Mouse (Mus musculus) liver, adult 2 months (tissue): ENCODE measurements around the gene Ifi35. TPM values are rescaled to one million over a fixed set of nuclear protein-coding genes. Genes with fewer than 3 reads are reported as not detected.

Experiments used
- DNase-seq: peaks from one replicate; pipeline ENCODE4 v3.0.0-alpha.2; 2011; ENCODE audit warnings: low read depth, low spot score; ENCODE audit errors: extremely low read depth
- H3K27ac ChIP-seq: fragments of 200-500 bp; replicated peaks from 2 replicates; pipeline ENCODE4 v1.5.1; 2012; ENCODE audit warnings: low read depth, mild to moderate bottlenecking, control low read depth, inconsistent platforms, low read length; ENCODE audit not compliant: insufficient read depth
- H3K27me3 ChIP-seq: fragments of 200-500 bp; 2 replicates; pipeline ENCODE4 v1.6.1; 2012; ENCODE audit warnings: mild to moderate bottlenecking, moderate library complexity, low read length, inconsistent platforms; ENCODE audit not compliant: control insufficient read depth, insufficient read depth
- H3K36me3 ChIP-seq: fragments of 200-500 bp; 2 replicates; pipeline ENCODE4 v1.6.1; 2012; ENCODE audit warnings: low read length, inconsistent platforms; ENCODE audit not compliant: control insufficient read depth, insufficient read depth
- H3K4me1 ChIP-seq: fragments of 200-500 bp; 2 replicates; pipeline ENCODE4 v1.6.1; 2011; ENCODE audit warnings: low read length; ENCODE audit not compliant: control insufficient read depth, insufficient read depth
- H3K4me3 ChIP-seq: fragments of 200-500 bp; 2 replicates; pipeline ENCODE4 v1.5.1; 2011; ENCODE audit warnings: low read depth, mild to moderate bottlenecking, control low read depth, low read length, moderate library complexity; ENCODE audit not compliant: insufficient read depth
- H3K79me2 ChIP-seq: fragments of 200-500 bp; 2 replicates; pipeline ENCODE4 v1.6.1; 2012; ENCODE audit warnings: inconsistent platforms, mild to moderate bottlenecking, low read length, moderate library complexity; ENCODE audit not compliant: control insufficient read depth, insufficient read depth
- H3K9ac ChIP-seq: fragments of 200-500 bp; 2 replicates; pipeline ENCODE4 v1.6.1; 2012; ENCODE audit warnings: low read depth, mild to moderate bottlenecking, control low read depth, inconsistent platforms, low read length
- CTCF ChIP-seq: fragments of 200-500 bp; IDR thresholded peaks from 2 replicates; pipeline ENCODE4 v1.5.1; 2011; ENCODE audit warnings: low read depth, low read length, control low read depth
- POLR2A ChIP-seq: fragments of 200-500 bp; IDR thresholded peaks from 2 replicates; pipeline ENCODE4 v1.6.1; 2011; ENCODE audit warnings: low read length, control low read depth; ENCODE audit not compliant: insufficient read depth; ENCODE audit errors: extremely low read depth
- WGBS: fragments of 180-500 bp; shearing (Covaris S2); methylation state at CpG from one replicate; pipeline ENCODE4 v1.1.7; 2018; 5-methylcytosine and 5-hydroxymethylcytosine counted together
- polyA plus RNA-seq: library from polyadenylated mRNA; depleted of rRNA; stranded (reverse); fragments of >200 nt; gene quantifications from 2 replicates; pipeline ENCODE4 v1.2.3, GENCODE M21; 2012; rRNA removed
- total RNA-seq: library from RNA; depleted of rRNA; stranded (reverse); fragments of >200 nt; gene quantifications from 2 replicates; pipeline ENCODE4 v1.2.3, GENCODE M21; 2014; rRNA removed

Gene Ifi35
- total and polyA plus RNA-seq, 2 experiments, result 37.1 to 43.6 TPM

DNA sequence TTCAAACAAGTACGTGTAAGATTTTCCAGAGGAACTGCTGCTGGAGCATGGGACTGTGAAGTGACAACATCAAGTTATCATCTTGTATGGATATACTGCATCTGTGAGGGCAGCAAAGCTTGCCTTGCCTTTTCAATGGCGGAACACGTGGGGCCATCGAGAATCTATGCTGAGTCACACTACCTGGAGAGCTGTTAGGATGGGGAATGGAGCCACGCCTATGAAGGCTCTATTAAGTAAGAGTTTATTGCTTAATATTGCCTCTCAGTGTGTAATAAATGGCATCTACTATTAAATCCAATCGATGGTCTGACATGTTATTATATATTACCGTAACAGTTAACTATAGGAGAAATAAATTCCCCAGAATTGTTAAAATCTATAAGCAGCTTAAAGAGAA is 58.9 kb downstream of the Ifi35 start:
- Histone ChIP-seq H3K27me3 (no peaks in the 10 kb centered on the region), H3K9ac (no peak overlapping the region), H3K4me1 (no peaks in the 10 kb centered on the region), H3K79me2 (no peaks in the 10 kb centered on the region), H3K27ac (no peak overlapping the region), H3K4me3 (no peak overlapping the region), H3K36me3 (no peaks in the 10 kb centered on the region)
- 89% methylated on average over 7 of the region's 7 CpGs for WGBS
- peak; percentile 55 for DNase-seq
- TF ChIP-seq CTCF (no peak), POLR2A (no peak)

Other genes starting within 250 kb of the Ifi35 start
- 10.5 and 10.8 TPM in 2 replicates for gene Ezh1, start 221.9 kb upstream of the Ifi35 start, total RNA-seq
- 7.5 and 9.2 TPM in 2 replicates for gene Ezh1, start 221.9 kb upstream of the Ifi35 start, polyA plus RNA-seq
- gene Ramp2, start 202.4 kb upstream of the Ifi35 start, total RNA-seq, result 4.9 and 6.6 TPM in 2 replicates
- gene Ramp2, start 202.4 kb upstream of the Ifi35 start, polyA plus RNA-seq, result 16.4 and 22.5 TPM in 2 replicates
- 35.6 and 43.8 TPM in 2 replicates for gene Vps25, start 194.7 kb upstream of the Ifi35 start, total RNA-seq
- gene Vps25, start 194.7 kb upstream of the Ifi35 start, polyA plus RNA-seq, result 109 and 122 TPM in 2 replicates
- gene Wnk4, start 187.8 kb upstream of the Ifi35 start, total RNA-seq, result 0.37 and 0.40 TPM in 2 replicates
- 0.32 and 1.1 TPM in 2 replicates for gene Wnk4, start 187.8 kb upstream of the Ifi35 start, polyA plus RNA-seq
- gene Cntd1, start 169.4 kb upstream of the Ifi35 start, total RNA-seq, result not detected in 2 replicates
- gene Cntd1, start 169.4 kb upstream of the Ifi35 start, polyA plus RNA-seq, result not detected in 2 replicates
- gene Coa3, start 169.3 kb upstream of the Ifi35 start, total RNA-seq, result 74.7 and 96.8 TPM in 2 replicates
- gene Coa3, start 169.3 kb upstream of the Ifi35 start, polyA plus RNA-seq, result 289 and 376 TPM in 2 replicates
- 43.8 and 57.8 TPM in 2 replicates for gene Becn1, start 146.1 kb upstream of the Ifi35 start, total RNA-seq
- 43.1 and 50.8 TPM in 2 replicates for gene Becn1, start 146.1 kb upstream of the Ifi35 start, polyA plus RNA-seq
- gene Psme3, start 132.2 kb upstream of the Ifi35 start, total RNA-seq, result 15.8 and 16.8 TPM in 2 replicates
- 34.5 and 37.9 TPM in 2 replicates for gene Psme3, start 132.2 kb upstream of the Ifi35 start, polyA plus RNA-seq
- gene Aoc2, start 123.3 kb upstream of the Ifi35 start, total RNA-seq, result 0.40 and 0.46 TPM in 2 replicates
- gene Aoc2, start 123.3 kb upstream of the Ifi35 start, polyA plus RNA-seq, result 0.91 and 1.7 TPM in 2 replicates
- 0.13 and 0.18 TPM in 2 replicates for gene Aoc3, start 117.8 kb upstream of the Ifi35 start, total RNA-seq
- gene Aoc3, start 117.8 kb upstream of the Ifi35 start, polyA plus RNA-seq, result 0.05 and 0.16 TPM in 2 replicates
- 121 and 144 TPM in 2 replicates for gene G6pc, start 80.8 kb upstream of the Ifi35 start, total RNA-seq
- gene G6pc, start 80.8 kb upstream of the Ifi35 start, polyA plus RNA-seq, result 115 and 146 TPM in 2 replicates
- 21.3 and 22.2 TPM in 2 replicates for gene Aarsd1, start 30.8 kb upstream of the Ifi35 start, total RNA-seq
- gene Aarsd1, start 30.8 kb upstream of the Ifi35 start, polyA plus RNA-seq, result 18.6 and 19.8 TPM in 2 replicates
- gene Gm27029, start 23.6 kb upstream of the Ifi35 start, total RNA-seq, result 0.20 and 0.65 TPM in 2 replicates
- gene Gm27029, start 23.6 kb upstream of the Ifi35 start, polyA plus RNA-seq, result 0.10 and 0.37 TPM in 2 replicates
- 2.8 and 3.1 TPM in 2 replicates for gene Rundc1, start 23.3 kb upstream of the Ifi35 start, total RNA-seq
- 8.6 and 8.9 TPM in 2 replicates for gene Rundc1, start 23.3 kb upstream of the Ifi35 start, polyA plus RNA-seq
- gene Ptges3l, start 23.1 kb upstream of the Ifi35 start, total RNA-seq, result 0.27 and 0.46 TPM in 2 replicates
- 0.93 and 1.1 TPM in 2 replicates for gene Ptges3l, start 23.1 kb upstream of the Ifi35 start, polyA plus RNA-seq
- 236 and 259 TPM in 2 replicates for gene Rpl27, start 6.1 kb upstream of the Ifi35 start, total RNA-seq
- gene Rpl27, start 6.1 kb upstream of the Ifi35 start, polyA plus RNA-seq, result 193 and 230 TPM in 2 replicates
- 5.5 and 8.0 TPM in 2 replicates for gene Rnd2, start 16.6 kb downstream of the Ifi35 start, total RNA-seq
- gene Rnd2, start 16.6 kb downstream of the Ifi35 start, polyA plus RNA-seq, result 18.9 and 22.3 TPM in 2 replicates
- 11.0 and 11.2 TPM in 2 replicates for gene Vat1, start 17.8 kb downstream of the Ifi35 start, total RNA-seq
- gene Vat1, start 17.8 kb downstream of the Ifi35 start, polyA plus RNA-seq, result 30.4 and 33.4 TPM in 2 replicates
- gene Brca1, start 103.5 kb downstream of the Ifi35 start, total RNA-seq, result 3.3 and 4.2 TPM in 2 replicates
- gene Brca1, start 103.5 kb downstream of the Ifi35 start, polyA plus RNA-seq, result 0.18 and 0.22 TPM in 2 replicates
- gene Nbr1, start 103.7 kb downstream of the Ifi35 start, total RNA-seq, result 211 and 222 TPM in 2 replicates
- gene Nbr1, start 103.7 kb downstream of the Ifi35 start, polyA plus RNA-seq, result 114 and 141 TPM in 2 replicates
- 6.4 and 7.7 TPM in 2 replicates for gene Tmem106a, start 133.8 kb downstream of the Ifi35 start, total RNA-seq
- gene Tmem106a, start 133.8 kb downstream of the Ifi35 start, polyA plus RNA-seq, result 15.2 and 23.1 TPM in 2 replicates
- not detected in 2 replicates for gene Gm11634, start 150.8 kb downstream of the Ifi35 start, total RNA-seq
- gene Gm11634, start 150.8 kb downstream of the Ifi35 start, polyA plus RNA-seq, result not detected in 2 replicates
- gene Rdm1, start 178.8 kb downstream of the Ifi35 start, total RNA-seq, result 10.3 and 12.9 TPM in 2 replicates
- 12.1 and 12.4 TPM in 2 replicates for gene Rdm1, start 178.8 kb downstream of the Ifi35 start, polyA plus RNA-seq
- gene Arl4d, start 217.1 kb downstream of the Ifi35 start, total RNA-seq, result 55.4 and 87.9 TPM in 2 replicates
- 21.0 and 22.4 TPM in 2 replicates for gene Arl4d, start 217.1 kb downstream of the Ifi35 start, polyA plus RNA-seq